Mouse (Mus musculus): ENCODE data around the gene Knstrn. TPM values are rescaled to one million over a fixed set of nuclear protein-coding genes. Genes with fewer than 3 reads are reported as not detected.

The Knstrn gene
- polyA plus RNA-seq, 1 experiment = not detected

DNA sequence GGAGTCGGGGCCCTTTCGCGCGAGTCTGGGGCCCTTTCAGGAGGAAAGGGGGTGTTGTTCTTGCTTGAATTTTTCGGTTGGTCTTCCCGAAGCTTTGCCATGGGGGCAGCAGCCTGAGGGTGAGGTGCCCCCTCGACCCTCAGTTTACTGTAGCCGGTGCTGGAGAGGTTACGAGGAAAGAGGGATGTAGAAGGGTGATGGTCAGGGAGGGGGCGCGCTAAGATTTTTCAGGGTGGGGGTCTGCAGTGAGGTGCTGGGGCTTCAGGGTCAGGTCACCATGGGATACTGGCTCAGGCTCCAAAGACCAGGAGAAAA lies 87.0 kb downstream of the Knstrn start:
- H3K27ac ChIP-seq (ENCODE audit: insufficient read depth, low read depth, low read length) = peak overlapping the region; percentile 52; the same call in 1 of the 2 replicates
- peaks cover 63% of the 10 kb centered on the region for H3K4me1 ChIP-seq (ENCODE audit: control insufficient read depth, insufficient read depth, low read length)
- WGBS = under 1% methylated on average over 11 of the region's 11 CpGs
- peak overlapping the region; percentile 65 for H3K4me3 ChIP-seq (ENCODE audit: insufficient read depth, low read depth, low read length)
- TF ChIP-seq POLR2A (IDR thresholded peaks at IDR 0.05; ENCODE audit: insufficient read depth, low read depth, low read length) (no peak), CTCF (IDR thresholded peaks at IDR 0.05; ENCODE audit: insufficient read depth, low read depth, low read length) (no peak)

DNA sequence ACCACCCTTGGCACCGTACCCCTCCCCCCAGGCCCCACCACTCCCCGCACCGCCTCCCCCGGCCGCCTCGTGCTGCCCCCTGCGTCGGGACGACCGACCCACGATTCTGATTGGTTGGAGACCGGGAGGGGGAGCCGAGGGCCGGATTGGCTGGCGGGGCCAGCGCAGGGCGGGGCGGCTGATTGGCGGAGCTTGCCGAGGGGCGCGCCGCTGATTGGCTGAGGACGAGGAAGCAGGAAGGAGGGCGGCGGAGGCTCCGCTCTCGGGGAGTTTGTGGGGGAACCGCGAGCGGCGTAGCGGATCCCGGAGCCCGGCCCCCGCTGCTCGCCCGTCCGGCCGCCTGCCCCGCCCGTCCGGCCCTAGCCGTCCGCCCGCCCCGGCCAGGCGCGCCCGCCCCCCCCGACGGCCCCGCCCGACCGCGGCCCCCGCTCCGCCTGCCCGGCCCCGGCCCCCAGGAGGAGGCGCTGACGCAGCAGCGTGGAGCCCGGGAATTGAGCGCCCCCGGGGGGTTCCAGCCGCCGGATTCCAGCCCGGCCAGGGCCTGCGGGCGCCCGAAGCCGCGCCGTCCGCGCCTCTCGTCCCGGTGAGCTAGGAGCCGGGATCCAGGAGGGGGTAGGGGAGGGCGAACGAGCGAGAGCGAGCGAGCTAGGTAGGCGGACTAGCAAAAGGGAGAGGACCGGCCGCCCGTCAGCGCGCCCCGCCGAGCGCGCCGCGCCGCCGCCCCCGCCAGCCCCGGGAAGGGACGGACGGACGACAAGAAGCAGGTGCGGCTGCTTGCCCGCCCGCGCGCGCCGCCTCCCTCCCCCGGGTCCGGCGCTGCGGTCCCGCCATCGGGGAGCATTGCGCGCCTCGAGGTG lies 87.6 kb downstream of the Knstrn start:
- TF ChIP-seq POLR2A (IDR thresholded peaks at IDR 0.05; ENCODE audit: insufficient read depth, low read depth, low read length) = peak; percentile 46; the same call in 1 of the 2 replicates
- TF ChIP-seq CTCF (IDR thresholded peaks at IDR 0.05; ENCODE audit: insufficient read depth, low read depth, low read length) = no peak
- Histone ChIP-seq H3K27ac (ENCODE audit: insufficient read depth, low read depth, low read length) (peak overlapping the region; percentile 72), H3K4me3 (ENCODE audit: insufficient read depth, low read depth, low read length) (peak overlapping the region; percentile 88), H3K4me1 (ENCODE audit: control insufficient read depth, insufficient read depth, low read length) (peaks cover 60% of the 10 kb centered on the region)
- under 1% methylated on average over 111 of the region's 120 CpGs for WGBS

DNA sequence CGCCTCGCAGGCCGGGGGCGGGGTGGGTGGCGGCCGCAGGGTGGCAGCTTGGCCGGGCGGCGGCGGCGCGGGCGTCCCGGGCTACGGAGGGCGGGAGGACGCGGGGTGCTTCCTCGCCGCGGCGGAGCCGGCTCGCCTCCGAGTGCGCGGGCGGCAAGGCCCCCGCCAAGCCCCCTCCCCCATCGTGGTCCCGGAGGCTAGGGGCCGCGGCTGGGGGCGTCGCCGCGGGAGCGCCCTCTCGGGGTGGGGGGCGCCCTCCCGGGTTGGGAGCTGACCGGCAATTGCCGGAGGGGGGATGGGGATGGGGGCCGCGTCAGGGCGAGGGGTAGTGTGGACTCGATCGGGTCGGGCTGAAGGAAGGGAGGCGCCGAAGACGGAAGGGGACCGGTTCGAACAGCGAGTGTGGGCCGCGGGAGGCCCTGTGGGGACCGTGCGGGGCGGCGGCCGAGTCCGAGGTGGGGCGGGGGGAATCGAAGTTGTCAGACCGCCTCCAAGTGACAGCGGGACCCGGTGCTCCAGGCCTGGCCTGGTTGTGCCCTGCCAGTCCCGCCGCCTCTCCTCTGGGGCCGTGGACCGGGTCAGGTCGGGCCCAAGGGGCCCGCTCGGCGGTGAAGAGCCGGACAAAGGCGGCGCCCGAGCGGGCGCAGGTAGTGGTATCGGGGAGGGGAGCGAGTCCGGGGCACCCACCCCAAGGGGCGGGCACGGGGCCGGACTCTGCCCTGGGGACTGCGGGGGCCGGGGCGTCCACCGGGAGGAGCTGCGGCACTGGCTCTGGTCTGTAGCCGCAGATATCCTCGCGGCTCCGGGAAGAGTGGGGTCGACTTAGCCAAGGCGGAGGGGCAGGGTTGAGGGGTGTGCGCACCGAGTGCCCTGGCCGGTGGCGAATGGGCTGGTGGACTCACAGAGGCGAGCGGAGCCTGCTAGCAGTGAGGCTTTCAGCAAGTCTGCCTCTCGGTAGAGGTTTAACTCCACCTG lies 88.5 kb downstream of the Knstrn start:
- no peak for TF ChIP-seq POLR2A (IDR thresholded peaks at IDR 0.05; ENCODE audit: insufficient read depth, low read depth, low read length)
- TF ChIP-seq CTCF (IDR thresholded peaks at IDR 0.05; ENCODE audit: insufficient read depth, low read depth, low read length) = no peak
- peaks cover 51% of the 10 kb centered on the region for H3K4me1 ChIP-seq (ENCODE audit: control insufficient read depth, insufficient read depth, low read length)
- H3K4me3 ChIP-seq (ENCODE audit: insufficient read depth, low read depth, low read length) = peak overlapping the region; percentile 88
- H3K27ac ChIP-seq (ENCODE audit: insufficient read depth, low read depth, low read length) = no peak overlapping the region
- WGBS = under 1% methylated on average over 103 of the region's 106 CpGs

DNA sequence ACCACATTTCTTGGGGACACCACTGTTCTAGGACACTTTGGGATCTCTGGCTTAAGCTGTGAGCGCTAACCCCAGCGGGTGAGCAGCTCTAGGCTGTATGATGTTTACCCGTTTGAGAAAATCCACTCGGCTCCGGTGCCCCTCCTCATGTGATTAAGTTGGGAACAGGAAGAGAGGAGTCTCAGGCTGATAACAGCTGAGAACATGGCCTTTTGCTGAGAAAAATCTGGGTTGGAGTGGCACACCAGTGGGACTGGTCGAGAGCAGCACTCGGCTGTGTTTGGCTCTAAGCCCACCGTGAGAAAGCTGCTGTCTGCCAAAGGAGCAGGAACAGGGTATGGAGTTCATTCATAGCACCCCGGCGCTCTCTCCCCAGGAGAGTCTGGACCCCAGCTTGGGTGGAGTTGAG lies 89.5 kb downstream of the Knstrn start:
- H3K4me3 ChIP-seq (ENCODE audit: insufficient read depth, low read depth, low read length) = peak overlapping the region; percentile 8
- 3% methylated on average over 10 of the region's 10 CpGs for WGBS
- H3K4me1 ChIP-seq (ENCODE audit: control insufficient read depth, insufficient read depth, low read length) = peaks cover 44% of the 10 kb centered on the region
- no peak overlapping the region for H3K27ac ChIP-seq (ENCODE audit: insufficient read depth, low read depth, low read length)
- no peak for TF ChIP-seq POLR2A (IDR thresholded peaks at IDR 0.05; ENCODE audit: insufficient read depth, low read depth, low read length)
- no peak for TF ChIP-seq CTCF (IDR thresholded peaks at IDR 0.05; ENCODE audit: insufficient read depth, low read depth, low read length)

Other genes starting within 250 kb of the Knstrn start
- not detected in 2 replicates for gene Bub1b, start 215.8 kb upstream of the Knstrn start, polyA plus RNA-seq (2012; ENCODE audit: insufficient read depth, insufficient read length, low replicate concordance, missing spikeins)
- gene Pak6, start 150.7 kb upstream of the Knstrn start, polyA plus RNA-seq (2012; ENCODE audit: insufficient read depth, insufficient read length, low replicate concordance, missing spikeins) = not detected in 2 replicates
- gene Ankrd63, start 110.0 kb upstream of the Knstrn start, polyA plus RNA-seq (2012; ENCODE audit: insufficient read depth, insufficient read length, low replicate concordance, missing spikeins) = not detected in 2 replicates
- not detected in 2 replicates for gene Plcb2, start 85.6 kb upstream of the Knstrn start, polyA plus RNA-seq (2012; ENCODE audit: insufficient read depth, insufficient read length, low replicate concordance, missing spikeins)
- gene Inafm2, start 68.2 kb upstream of the Knstrn start, polyA plus RNA-seq (2012; ENCODE audit: insufficient read depth, insufficient read length, low replicate concordance, missing spikeins) = not detected in 2 replicates
- gene Ccdc9b, start 51.3 kb upstream of the Knstrn start, polyA plus RNA-seq (2012; ENCODE audit: insufficient read depth, insufficient read length, low replicate concordance, missing spikeins) = not detected in 2 replicates
- not detected in 2 replicates for gene Phgr1, start 41.2 kb upstream of the Knstrn start, polyA plus RNA-seq (2012; ENCODE audit: insufficient read depth, insufficient read length, low replicate concordance, missing spikeins)
- gene Disp2, start 34.3 kb upstream of the Knstrn start, polyA plus RNA-seq (2012; ENCODE audit: insufficient read depth, insufficient read length, low replicate concordance, missing spikeins) = 69.0 TPM in 1 of 2 replicates, not detected in the other
- gene Ivd, start 48.0 kb downstream of the Knstrn start, polyA plus RNA-seq (2012; ENCODE audit: insufficient read depth, insufficient read length, low replicate concordance, missing spikeins) = 83.0 TPM in 1 of 2 replicates, not detected in the other
- not detected in 2 replicates for gene Bahd1, start 86.4 kb downstream of the Knstrn start, polyA plus RNA-seq (2012; ENCODE audit: insufficient read depth, insufficient read length, low replicate concordance, missing spikeins)
- not detected in 2 replicates for gene Chst14, start 112.5 kb downstream of the Knstrn start, polyA plus RNA-seq (2012; ENCODE audit: insufficient read depth, insufficient read length, low replicate concordance, missing spikeins)
- gene Ccdc32, start 215.4 kb downstream of the Knstrn start, polyA plus RNA-seq (2012; ENCODE audit: insufficient read depth, insufficient read length, low replicate concordance, missing spikeins) = not detected in 2 replicates
- gene Rpusd2, start 220.8 kb downstream of the Knstrn start, polyA plus RNA-seq (2012; ENCODE audit: insufficient read depth, insufficient read length, low replicate concordance, missing spikeins) = not detected in 2 replicates
- gene Knl1, start 233.1 kb downstream of the Knstrn start, polyA plus RNA-seq (2012; ENCODE audit: insufficient read depth, insufficient read length, low replicate concordance, missing spikeins) = not detected in 2 replicates